Mouse (Mus musculus) myocyte (in vitro differentiated cells): Measurements from ENCODE around the gene Myh7b. TPM values are rescaled to one million over a fixed set of nuclear protein-coding genes. Genes with fewer than 3 reads are reported as not detected.

Source experiments
- H3K27me3 ChIP-seq: one replicate; pipeline ENCODE4 v1.6.1; 2011; ENCODE audit not compliant: control insufficient read depth, insufficient read depth, insufficient read length
- H3K36me3 ChIP-seq: one replicate; pipeline ENCODE4 v1.6.1; 2011; ENCODE audit not compliant: control insufficient read depth, insufficient read depth
- H3K4me2 ChIP-seq: one replicate; pipeline ENCODE4 v1.6.1; 2011; ENCODE audit warnings: low read depth, control low read depth
- H3K4me3 ChIP-seq: one replicate; pipeline ENCODE4 v1.5.1; 2011; ENCODE audit warnings: mild to moderate bottlenecking, control low read depth, moderate library complexity
- H3K79me2 ChIP-seq: one replicate; pipeline ENCODE4 v1.6.1; 2011; ENCODE audit not compliant: control insufficient read depth, insufficient read depth
- H3ac ChIP-seq: one replicate; pipeline ENCODE4 v1.6.1; 2011; ENCODE audit not compliant: control insufficient read depth, insufficient read length
- CEBPB ChIP-seq: IDR thresholded peaks from 2 replicates; pipeline ENCODE4 v1.6.1; 2011; ENCODE audit warnings: mild to moderate bottlenecking, moderate library complexity; ENCODE audit not compliant: poor library complexity, insufficient read depth, severe bottlenecking
- E2F4 ChIP-seq: IDR thresholded peaks from one replicate; pipeline ENCODE4 v1.6.1; 2011; ENCODE audit warnings: mild to moderate bottlenecking, control low read depth, moderate library complexity; ENCODE audit not compliant: insufficient read depth
- MAX ChIP-seq: IDR thresholded peaks from one replicate; pipeline ENCODE4 v1.6.1; 2011; ENCODE audit warnings: low read depth, mild to moderate bottlenecking, control low read depth
- MYOD1 ChIP-seq, 3 experiments: IDR thresholded peaks; one replicate each; pipeline ENCODE4 v1.6.1; 2011; ENCODE audit warnings: control low read depth in 2 of 3, low read depth in 2 of 3, mild to moderate bottlenecking in 2 of 3, moderate library complexity in 1 of 3; ENCODE audit not compliant: insufficient read length in 2 of 3, control insufficient read depth in 1 of 3
- MYOG ChIP-seq, 3 experiments: IDR thresholded peaks; one replicate each; pipeline ENCODE4 v1.6.1; 2011; ENCODE audit warnings: control low read depth in 2 of 3, low read depth in 2 of 3, mild to moderate bottlenecking in 2 of 3; ENCODE audit not compliant: insufficient read length in 2 of 3, control insufficient read depth in 1 of 3, insufficient read depth in 1 of 3
- POLR2A ChIP-seq: IDR thresholded peaks from one replicate; pipeline ENCODE4 v1.6.1; 2011; ENCODE audit warnings: low read depth, mild to moderate bottlenecking, control low read depth, moderate library complexity; ENCODE audit not compliant: insufficient read length
- POLR2AphosphoS2 ChIP-seq: IDR thresholded peaks from one replicate; pipeline ENCODE4 v1.6.1; 2011; ENCODE audit warnings: low read depth, control low read depth; ENCODE audit not compliant: insufficient read length
- REST ChIP-seq: IDR thresholded peaks from one replicate; pipeline ENCODE4 v1.6.1; 2011; ENCODE audit warnings: mild to moderate bottlenecking, control low read depth, moderate library complexity; ENCODE audit not compliant: insufficient read depth, insufficient read length
- SRF ChIP-seq: IDR thresholded peaks from one replicate; pipeline ENCODE4 v1.6.1; 2011; ENCODE audit warnings: low read depth; ENCODE audit not compliant: control insufficient read depth, insufficient read length
- TCF12 ChIP-seq: IDR thresholded peaks from one replicate; pipeline ENCODE4 v1.6.1; 2011; ENCODE audit warnings: mild to moderate bottlenecking, control low read depth; ENCODE audit not compliant: poor library complexity, insufficient read depth, severe bottlenecking
- TCF3 ChIP-seq: IDR thresholded peaks from one replicate; pipeline ENCODE4 v1.6.1; 2011; ENCODE audit warnings: low read depth, control low read depth; ENCODE audit not compliant: insufficient read length
- USF1 ChIP-seq: IDR thresholded peaks from one replicate; pipeline ENCODE4 v1.6.1; 2011; ENCODE audit warnings: low read depth, mild to moderate bottlenecking, control low read depth, moderate library complexity
- polyA plus RNA-seq: library from polyadenylated mRNA; unstranded; fragments of >200 nt; fragmentation: generic; extraction: Trizol; gene quantifications from one replicate; pipeline ENCODE4 v1.2.1, GENCODE M21; 2012; ENCODE audit warnings: missing spikeins

Myh7b gene
- polyA plus RNA-seq, 1 experiment: 12.2 TPM

- no peak for TF ChIP-seq USF1
- no peak for TF ChIP-seq E2F4
- TF ChIP-seq REST: no peak
- peak; percentile 90 to 100 (median 99) for TF ChIP-seq MYOD1 (IDR thresholded peaks at IDR 0.05; ENCODE audit: control insufficient read depth in 1 of 3, insufficient read length in 2 of 3, low read depth in 2 of 3)
- TF ChIP-seq TCF3: peak; percentile 92
- TF ChIP-seq MAX: no peak
- peak; percentile 92 for TF ChIP-seq TCF12
- TF ChIP-seq CEBPB: no peak
- TF ChIP-seq MYOG (IDR thresholded peaks at IDR 0.05; ENCODE audit: control insufficient read depth in 1 of 3, insufficient read depth in 1 of 3, insufficient read length in 2 of 3, low read depth in 2 of 3): peak; percentile 90 to 99 (median 98)
- Histone ChIP-seq H3K36me3 (no peaks in the 10 kb centered on the region), H3K4me3 (peak overlapping the region; percentile 7), H3ac (no peak overlapping the region), H3K79me2 (no peaks in the 10 kb centered on the region), H3K4me2 (peak overlapping the region; percentile 73), H3K27me3 (peaks cover 4% of the 10 kb centered on the region)
Observed at GRCm38 (mm10) chr2:155606360-155606759, 4.7 kb upstream of the Myh7b start.

- peak overlapping the region; percentile 84 for H3K4me2 ChIP-seq
- peak overlapping the region; percentile 18 for H3K4me3 ChIP-seq
- H3K36me3 ChIP-seq: no peaks in the 10 kb centered on the region
- H3K27me3 ChIP-seq: peaks cover 4% of the 10 kb centered on the region
- TF ChIP-seq TCF3 (no peak), MYOD1 (IDR thresholded peaks at IDR 0.05; ENCODE audit: control insufficient read depth in 1 of 3, insufficient read length in 2 of 3, low read depth in 2 of 3) (peak in 2 of 3 experiments; percentile 62 to 70), SRF (no peak), MYOG (IDR thresholded peaks at IDR 0.05; ENCODE audit: control insufficient read depth in 1 of 3, insufficient read depth in 1 of 3, insufficient read length in 2 of 3, low read depth in 2 of 3) (no peak), POLR2A (no peak)
- no peaks in the 10 kb centered on the region for H3K79me2 ChIP-seq
- H3ac ChIP-seq: no peak overlapping the region
Observed at GRCm38 (mm10) chr2:155611834-155612550, 980 bp downstream of the Myh7b start.

GRCm38 (mm10) chr2:155613326-155613755 lies 2.3 kb downstream of the Myh7b start:
- no peaks in the 10 kb centered on the region for H3K79me2 ChIP-seq
- TF ChIP-seq E2F4 (no peak), POLR2A (peak; percentile 73), POLR2AphosphoS2 (peak; percentile 86)
- H3K36me3 ChIP-seq: no peaks in the 10 kb centered on the region
- H3K27me3 ChIP-seq: peaks cover 4% of the 10 kb centered on the region
- H3K4me3 ChIP-seq: peak overlapping the region; percentile 18
- peak overlapping the region; percentile 84 for H3K4me2 ChIP-seq
- no peak overlapping the region for H3ac ChIP-seq

GRCm38 (mm10) chr2:155613953-155614352 lies 2.9 kb downstream of the Myh7b start:
- Histone ChIP-seq H3ac (no peak overlapping the region), H3K36me3 (no peaks in the 10 kb centered on the region), H3K4me2 (peak overlapping the region; percentile 84), H3K79me2 (no peaks in the 10 kb centered on the region), H3K4me3 (peak overlapping the region; percentile 18), H3K27me3 (peaks cover 4% of the 10 kb centered on the region)
- TF ChIP-seq TCF3 (no peak), POLR2A (peak; percentile 32), POLR2AphosphoS2 (no peak)

GRCm38 (mm10) chr2:155616971-155617370 lies 6.0 kb downstream of the Myh7b start:
- Histone ChIP-seq H3ac (no peak overlapping the region), H3K4me3 (no peak overlapping the region), H3K4me2 (no peak overlapping the region), H3K79me2 (no peaks in the 10 kb centered on the region), H3K36me3 (no peaks in the 10 kb centered on the region), H3K27me3 (peaks cover 4% of the 10 kb centered on the region)
- TF ChIP-seq MYOG (IDR thresholded peaks at IDR 0.05; ENCODE audit: control insufficient read depth in 1 of 3, insufficient read depth in 1 of 3, insufficient read length in 2 of 3, low read depth in 2 of 3): no peak
- no peak for TF ChIP-seq POLR2AphosphoS2
- TF ChIP-seq E2F4: no peak
- no peak for TF ChIP-seq SRF
- no peak for TF ChIP-seq USF1
- no peak for TF ChIP-seq TCF12
- TF ChIP-seq MAX: no peak
- TF ChIP-seq TCF3: no peak
- TF ChIP-seq MYOD1 (IDR thresholded peaks at IDR 0.05; ENCODE audit: control insufficient read depth in 1 of 3, insufficient read length in 2 of 3, low read depth in 2 of 3): no peak
- TF ChIP-seq POLR2A: no peak
- TF ChIP-seq CEBPB: no peak
- no peak for TF ChIP-seq REST
